Mouse (Mus musculus): ENCODE measurements around the gene Abhd5.

The Abhd5 gene

DNA sequence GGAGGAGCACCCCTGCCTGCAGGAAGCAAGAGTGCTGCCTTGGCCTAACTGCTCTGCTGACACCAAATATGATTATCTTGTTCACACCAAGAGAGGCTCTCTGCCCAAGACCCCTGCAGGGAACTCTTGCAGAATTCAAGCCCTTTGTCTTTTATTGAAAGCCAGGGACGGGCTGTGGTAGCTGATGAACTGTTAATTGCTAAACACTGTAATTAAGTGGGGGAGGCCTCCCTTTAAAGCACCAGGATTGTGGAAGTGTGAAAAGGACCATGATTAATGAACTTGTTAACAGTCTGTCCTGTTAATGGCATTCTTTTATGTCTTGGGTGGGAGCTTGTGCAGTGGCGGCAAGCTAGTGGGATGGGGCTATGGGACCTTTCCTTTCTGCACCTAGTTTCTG, 65.2 kb downstream of the Abhd5 start:
- DNase-seq, result no peak

DNA sequence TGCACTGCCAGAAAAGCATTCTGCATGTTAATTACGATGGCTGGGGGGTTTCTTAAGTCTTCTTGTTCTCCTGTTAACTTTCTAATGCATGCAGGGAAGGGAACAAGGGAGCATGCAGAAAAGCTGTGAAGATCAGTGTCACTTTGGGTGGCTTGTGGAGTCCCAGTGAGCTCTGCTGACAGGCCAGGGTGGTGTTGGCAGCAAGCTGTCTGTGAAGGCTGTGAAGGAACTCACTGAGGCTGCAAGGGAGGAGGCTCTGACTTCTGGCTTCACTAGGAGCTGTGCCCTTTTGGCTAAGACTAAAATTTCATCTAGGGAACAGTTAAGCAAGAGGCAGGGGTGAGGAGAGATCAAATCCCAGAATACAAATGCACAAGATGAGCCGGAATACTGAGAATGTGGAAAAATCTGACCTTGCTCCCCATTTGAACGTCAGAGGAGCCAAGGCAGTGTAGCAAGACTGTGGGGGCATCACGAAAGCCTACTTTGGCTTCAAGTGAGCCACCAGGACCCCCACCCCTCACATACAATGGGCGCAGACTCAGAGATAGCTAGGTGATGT, 68.9 kb downstream of the Abhd5 start:
- DNase-seq, result no peak

DNA sequence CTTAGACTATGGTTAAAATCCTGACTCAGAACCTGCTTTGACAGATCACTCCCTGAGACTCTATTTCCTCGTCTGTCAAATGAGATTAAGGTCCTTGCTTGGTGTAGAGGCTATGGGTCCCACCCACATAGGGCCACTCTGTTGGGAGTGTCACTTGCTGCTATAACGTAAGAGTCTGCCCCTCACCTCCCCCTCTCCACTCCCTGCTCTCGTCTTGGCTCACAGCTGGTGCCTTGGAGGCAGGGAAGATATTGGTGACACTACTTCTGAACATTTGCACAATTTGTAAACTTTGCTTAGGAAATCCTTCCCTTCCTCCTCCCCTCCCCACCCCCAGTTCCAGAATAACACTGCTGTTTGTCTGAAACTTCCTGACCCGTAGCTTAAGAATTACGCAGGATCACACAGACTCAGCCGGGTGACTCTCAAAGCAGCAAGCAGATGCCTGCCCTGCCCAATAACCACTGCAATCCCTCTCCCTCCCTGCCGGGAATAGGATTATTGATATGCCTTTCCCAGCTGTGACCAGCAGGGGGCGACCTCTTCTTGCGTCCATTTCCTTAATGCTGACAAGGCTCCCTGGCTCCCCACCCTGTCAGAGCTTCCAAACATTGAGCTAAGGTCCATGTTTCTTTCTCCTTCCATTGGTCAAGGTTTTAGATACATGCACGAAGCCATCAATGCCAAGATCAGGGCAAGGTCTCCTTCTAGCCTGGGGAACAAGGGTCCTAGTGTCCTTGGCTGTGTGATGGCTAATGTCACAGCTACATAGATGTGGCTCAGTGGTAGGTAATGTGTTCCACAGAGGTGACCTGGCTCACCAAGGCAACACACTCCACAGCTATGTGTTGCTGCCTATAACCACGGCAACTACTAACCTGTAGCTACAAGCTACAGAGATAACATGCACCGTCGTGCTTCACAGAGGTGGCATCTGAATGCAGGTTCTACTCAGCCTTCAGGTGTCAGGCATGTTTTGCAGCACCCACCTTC, 69.7 kb downstream of the Abhd5 start:
- DNase-seq, result peak; percentile 54

DNA sequence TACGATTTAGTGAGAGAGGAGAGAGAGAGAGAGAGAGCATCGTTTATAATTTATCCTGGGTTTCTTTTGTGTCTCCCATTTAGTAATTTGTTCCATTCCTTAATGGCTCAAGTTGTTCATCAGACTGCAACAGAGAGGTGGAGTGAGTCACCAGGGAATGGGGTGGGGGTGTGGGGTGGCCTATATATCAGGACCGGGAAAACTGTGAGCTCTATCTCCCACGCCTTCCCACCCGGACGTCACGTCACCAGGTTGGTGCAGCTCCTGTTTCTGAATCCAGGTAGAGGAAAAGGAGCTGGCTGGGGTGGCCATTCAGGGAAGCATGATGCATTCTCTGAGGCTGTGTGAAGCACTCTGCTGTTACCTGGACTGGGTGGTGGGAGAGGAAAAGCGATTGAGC, 70.5 kb downstream of the Abhd5 start:
- no peak for DNase-seq

DNA sequence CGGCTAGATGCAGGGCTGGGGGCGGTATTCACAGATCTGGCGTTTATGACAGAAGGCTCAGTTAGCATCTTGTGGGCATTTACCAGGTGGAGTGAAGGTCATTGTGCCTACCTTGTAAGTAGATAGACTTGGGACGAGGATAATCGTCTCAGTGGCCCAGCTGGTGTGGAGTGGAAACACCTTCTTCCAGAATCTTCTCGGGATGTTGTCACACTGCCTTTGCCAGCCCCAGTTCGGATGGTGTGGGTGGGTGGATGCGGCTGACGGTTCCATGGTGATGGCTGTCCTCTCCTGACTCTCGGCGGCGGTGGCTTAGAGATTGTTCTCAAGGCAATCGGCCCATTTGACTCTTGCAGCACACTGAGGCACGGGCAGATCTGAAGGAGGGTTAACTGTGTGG, 71.3 kb downstream of the Abhd5 start:
- no peak for DNase-seq

DNA sequence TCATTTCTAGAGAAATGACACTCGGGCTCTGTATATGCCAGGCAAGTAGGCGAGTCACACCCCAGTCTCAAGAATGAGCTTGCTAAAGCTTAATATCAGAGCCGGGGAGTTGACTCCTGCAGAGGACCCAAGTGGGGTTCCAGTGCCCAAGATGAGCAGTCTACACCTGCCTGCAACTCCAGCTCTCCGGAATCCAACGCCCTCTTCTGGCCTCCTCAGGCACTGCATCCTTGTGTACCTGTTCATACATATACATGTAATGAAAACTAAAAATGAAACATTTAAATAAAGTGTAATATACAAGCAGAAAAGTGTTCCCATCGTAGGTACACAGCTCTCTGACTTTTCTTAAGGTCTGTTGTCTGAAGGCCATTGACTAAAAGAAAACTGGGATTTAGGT, 71.7 kb downstream of the Abhd5 start:
- peak; percentile 8 for DNase-seq

DNA sequence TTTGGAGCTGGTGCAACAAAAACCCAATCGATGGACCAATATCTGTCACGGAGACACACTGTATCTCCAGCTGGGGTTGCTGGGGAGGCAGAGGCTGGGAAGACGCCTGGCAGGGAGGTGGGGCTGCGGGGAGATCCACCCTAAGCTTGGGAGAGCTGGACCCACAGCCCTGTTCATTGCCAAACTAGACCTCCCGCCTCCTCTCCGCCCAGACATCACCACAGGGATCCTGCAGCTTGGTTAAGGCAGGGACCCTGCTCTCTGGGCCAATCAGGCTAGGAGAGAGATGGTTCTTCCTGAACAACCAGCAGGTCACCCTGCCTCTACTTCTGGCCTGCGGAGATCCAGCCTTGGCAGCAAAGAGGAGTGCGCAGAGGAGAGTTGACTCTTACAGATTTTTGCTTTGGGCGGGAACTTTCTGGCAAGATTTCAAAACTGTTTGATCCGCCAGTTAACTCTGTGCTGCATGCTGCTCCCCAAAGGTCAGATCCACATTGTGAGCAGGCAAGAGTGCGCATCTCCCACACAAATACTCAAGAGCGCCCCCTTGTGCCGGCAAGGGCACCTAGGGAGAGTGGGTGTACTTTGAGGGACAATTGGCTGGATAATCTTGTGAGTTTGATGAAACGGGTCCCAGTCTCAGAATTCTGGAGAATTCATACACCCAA, 73.7 kb downstream of the Abhd5 start:
- DNase-seq, result peak; percentile 36

DNA sequence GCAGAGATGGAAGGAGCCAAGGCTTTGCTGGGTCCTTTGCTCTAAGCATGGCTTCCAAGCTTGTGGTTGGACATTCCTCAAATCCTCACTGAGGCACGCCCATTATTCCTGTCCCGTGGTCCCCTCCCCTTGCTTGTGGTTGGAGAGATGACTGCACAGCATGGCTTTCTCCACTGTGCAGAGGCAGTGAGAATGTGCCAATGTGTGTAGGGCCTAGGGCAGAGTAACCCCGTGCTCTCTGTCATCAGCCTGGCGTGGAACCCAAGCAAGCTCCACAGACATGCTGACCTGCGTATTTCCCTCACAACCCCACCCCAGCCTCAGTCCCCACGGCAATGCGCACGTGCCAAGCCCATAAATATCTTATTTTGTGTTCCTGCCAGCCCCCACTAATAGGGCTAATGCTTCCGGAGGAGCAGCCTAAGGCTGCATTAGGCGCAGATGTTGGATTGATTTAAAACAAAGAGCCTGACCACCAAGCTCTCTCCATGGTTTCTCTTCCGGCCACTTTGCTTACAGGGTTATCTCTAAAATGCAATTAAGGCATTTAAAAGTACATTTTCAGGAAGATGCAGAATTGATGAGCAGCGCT, 77.7 kb downstream of the Abhd5 start:
- DNase-seq, result no peak

DNA sequence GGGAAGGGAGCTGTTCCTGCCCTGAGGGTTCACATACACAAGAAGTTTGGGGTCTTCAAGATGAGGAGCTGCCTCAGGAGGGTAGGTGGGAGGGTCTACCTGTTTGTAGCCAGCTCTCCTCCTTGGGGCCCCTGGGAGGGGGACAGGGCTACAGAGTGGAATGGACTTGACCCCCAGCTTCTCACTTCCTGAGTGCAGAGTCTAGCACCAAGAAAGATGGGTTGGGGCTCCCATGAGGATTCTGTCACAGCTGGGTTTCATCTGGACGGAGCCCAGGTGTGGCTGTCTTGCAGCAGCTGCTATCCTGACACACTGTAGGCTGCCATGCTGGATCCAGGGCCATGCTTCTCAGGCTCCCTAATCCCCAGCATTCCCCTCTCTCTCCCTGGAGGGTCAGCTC, 78.3 kb downstream of the Abhd5 start:
- DNase-seq, result no peak

All from thymus, postnatal 25 days (tissue).